Mouse (Mus musculus): ENCODE results near the gene Dok1. TPM values are rescaled to one million over a fixed set of nuclear protein-coding genes. Genes with fewer than 3 reads are reported as not detected.

Gene Dok1
- 11.3 and 14.4 TPM in 2 replicates for polyA plus RNA-seq (2012; rRNA removed)

DNA sequence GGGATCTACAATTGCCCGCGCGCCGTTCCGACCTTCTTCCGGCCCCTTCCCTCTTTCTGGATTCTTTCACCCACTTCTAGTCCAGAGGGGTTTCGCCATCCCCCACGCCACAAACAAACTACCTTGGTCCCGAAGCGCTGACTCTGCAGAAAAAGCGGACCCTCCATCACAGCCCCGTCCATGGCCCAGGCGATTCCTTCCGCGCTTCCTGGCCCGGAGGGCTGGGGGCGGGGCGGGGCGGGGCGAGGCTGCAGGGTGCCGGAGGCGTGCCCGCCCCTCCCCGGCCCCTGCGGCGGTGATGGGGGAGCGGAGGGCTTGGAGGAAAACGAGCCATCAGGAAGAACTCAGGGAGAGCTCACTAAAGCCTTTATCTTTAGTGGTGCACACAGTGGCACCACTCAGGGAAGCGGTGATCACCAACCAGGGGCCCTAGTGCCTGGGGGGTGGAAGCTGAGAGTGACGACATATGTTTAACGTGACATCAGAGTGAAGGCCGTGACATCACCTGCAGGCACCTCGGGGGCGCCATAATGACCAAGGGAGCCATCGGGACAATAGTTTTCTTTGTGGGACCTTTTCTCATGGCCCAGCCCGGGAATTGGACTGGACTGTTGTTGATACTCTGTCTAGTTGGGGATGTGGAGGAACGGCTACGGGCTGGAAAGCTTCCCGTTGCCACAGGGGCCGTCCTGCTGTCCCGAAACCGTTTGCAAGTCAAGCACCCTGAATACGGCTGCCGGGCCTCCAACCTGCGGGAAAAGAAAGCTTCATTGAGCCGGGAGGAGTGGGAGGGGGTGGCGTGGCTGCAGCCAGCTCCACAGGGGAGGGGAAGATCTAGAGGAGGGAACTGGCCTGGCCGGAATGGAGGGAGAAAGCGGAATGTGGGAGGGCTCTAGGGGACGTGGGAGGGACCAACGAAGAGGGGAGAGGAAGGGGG is at the start of gene Dok1, which contains the start of gene Loxl3:
Gene Dok1 (minus strand): TSS at position 223 of the 937 bp plus-strand sequence.
Gene Loxl3 (plus strand): TSS at position 925 of the 937 bp plus-strand sequence.

DNA sequence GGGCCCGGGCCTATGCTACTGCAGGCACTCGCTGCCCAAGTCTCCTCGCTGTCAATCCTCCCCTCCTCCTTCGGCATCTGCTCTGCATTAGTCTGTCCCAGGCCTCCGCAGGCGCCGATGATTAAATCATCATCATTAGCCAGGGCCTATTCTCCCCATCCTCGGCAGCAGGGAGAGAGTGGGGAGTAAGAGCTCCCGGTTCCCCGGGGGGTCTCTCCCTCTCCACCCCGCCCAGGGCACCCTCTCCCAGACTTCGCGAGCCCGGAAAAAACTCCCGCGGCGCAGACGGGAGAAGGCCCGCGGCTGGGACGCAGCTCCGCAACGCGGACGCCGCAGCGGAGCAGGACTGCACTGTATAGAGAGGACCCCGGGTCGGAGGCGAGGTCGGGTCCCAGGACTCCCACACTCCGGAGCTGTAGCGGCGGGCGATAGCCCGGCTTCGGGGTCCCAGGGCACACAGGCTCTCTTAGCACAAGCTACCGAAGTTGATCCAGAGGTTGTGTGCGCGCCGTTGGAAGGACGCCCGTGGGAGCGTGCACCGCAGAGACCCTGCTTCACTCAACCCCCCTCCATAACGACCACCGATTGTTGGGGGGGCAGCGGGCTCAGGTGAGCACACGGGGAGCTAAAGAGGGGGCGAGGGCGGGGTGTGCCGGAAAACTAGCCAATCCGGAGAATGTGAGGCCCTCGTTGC is 44.5 kb upstream of the Dok1 start, which contains the start of gene Pcgf1:
Gene Pcgf1 (plus strand): TSS at position 240 of the 694 bp plus-strand sequence.

GRCm38 (mm10) chr6:83070247-83070310 is 36.8 kb upstream of the Dok1 start, which contains the start of gene Tlx2:
TSS of gene Tlx2 (minus strand) at chr6:83070293.

DNA sequence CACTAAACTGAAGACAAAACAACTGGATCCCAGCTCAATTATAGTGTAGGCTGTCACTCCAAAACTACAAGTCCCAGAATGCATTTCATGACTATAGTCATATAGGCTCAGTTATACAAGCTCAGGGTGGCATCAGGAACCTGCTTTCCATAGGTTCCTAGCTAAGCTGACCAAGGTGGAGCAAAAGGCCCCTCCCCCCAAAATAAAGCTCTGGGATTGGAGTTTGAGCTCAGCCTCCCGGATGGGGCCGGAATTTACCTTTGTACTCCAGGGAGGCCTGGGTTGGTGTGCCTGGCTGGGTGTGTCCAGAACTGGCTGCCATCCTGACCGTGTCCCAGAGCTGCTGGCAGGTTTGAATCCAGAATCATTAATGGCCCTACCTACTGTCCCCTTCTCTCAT is 24.5 kb upstream of the Dok1 start, which contains the start of gene Dqx1:
Gene Dqx1 (plus strand): TSS at position 55 of the 400 bp plus-strand sequence.

GRCm38 (mm10) chr6:83054871-83055431 is 21.7 kb upstream of the Dok1 start, which contains the start of gene Htra2:
TSS of gene Htra2 (minus strand) at chr6:83055273.

DNA sequence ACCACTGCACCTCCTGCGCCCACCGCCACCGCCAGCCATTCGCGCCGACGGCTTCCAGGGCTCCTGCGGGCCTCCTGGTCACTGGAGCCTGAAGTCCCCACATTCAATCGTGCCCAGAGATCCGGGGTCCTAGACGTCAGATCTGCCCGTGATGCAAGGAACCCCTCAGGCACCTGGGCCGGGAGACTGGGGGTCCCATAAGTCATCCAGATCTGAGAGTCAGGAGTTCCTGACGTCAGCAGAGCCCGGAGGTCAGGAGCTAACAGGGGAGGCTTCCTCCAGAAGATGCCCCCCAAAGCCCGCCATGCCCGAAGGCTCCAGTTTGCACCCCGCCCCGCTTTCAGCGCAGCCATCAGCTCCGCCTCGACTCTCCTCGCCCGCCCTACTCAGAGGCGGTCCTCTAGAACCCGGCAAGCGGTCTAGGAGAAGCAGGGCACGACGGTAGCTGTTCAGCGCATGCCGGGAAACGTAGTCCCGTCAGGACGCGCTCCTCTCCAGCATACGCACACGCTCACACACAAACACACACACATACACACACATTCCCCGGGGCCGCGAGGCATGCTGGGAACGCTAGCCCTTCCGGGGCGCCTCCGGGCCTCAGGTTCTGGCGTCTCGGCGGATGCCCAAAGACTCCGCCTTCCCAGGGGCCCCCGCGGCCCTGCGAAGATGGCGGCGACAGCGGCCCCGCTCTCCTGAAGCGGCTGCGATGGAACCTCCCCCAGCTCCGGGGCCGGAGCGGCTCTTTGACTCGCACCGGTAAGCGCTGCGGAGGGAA is 21.0 kb upstream of the Dok1 start, which contains the start of gene Aup1:
Gene Aup1 (plus strand): TSS at position 448 of the 778 bp plus-strand sequence.

Other genes with a start within 250 kb of the Dok1 start
- 1.3 and 1.5 TPM in 2 replicates for gene Sema4f, start 93.7 kb downstream of the Dok1 start, polyA plus RNA-seq (2012; rRNA removed)
- 0.15 and 0.23 TPM in 2 replicates for gene M1ap, start 86.6 kb downstream of the Dok1 start, polyA plus RNA-seq (2012; rRNA removed)
- gene Loxl3, start 702 bp upstream of the Dok1 start, polyA plus RNA-seq (2012; rRNA removed): 13.3 and 14.9 TPM in 2 replicates
- gene Aup1, start 21.1 kb upstream of the Dok1 start, polyA plus RNA-seq (2012; rRNA removed): 668 and 727 TPM in 2 replicates
- 58.2 and 63.9 TPM in 2 replicates for gene Htra2, start 21.8 kb upstream of the Dok1 start, polyA plus RNA-seq (2012; rRNA removed)
- 2.0 and 2.6 TPM in 2 replicates for gene Dqx1, start 24.4 kb upstream of the Dok1 start, polyA plus RNA-seq (2012; rRNA removed)
- not detected in 2 replicates for gene Tlx2, start 36.8 kb upstream of the Dok1 start, polyA plus RNA-seq (2012; rRNA removed)
- 26.2 and 38.5 TPM in 2 replicates for gene Pcgf1, start 44.4 kb upstream of the Dok1 start, polyA plus RNA-seq (2012; rRNA removed)
- 18.9 and 19.3 TPM in 2 replicates for gene Lbx2, start 52.9 kb upstream of the Dok1 start, polyA plus RNA-seq (2012; rRNA removed)
- 21.7 and 28.8 TPM in 2 replicates for gene Ccdc142, start 68.1 kb upstream of the Dok1 start, polyA plus RNA-seq (2012; rRNA removed)
- 7.0 and 8.5 TPM in 2 replicates for gene Gm42688, start 68.1 kb upstream of the Dok1 start, polyA plus RNA-seq (2012; rRNA removed)
- 98.5 and 124 TPM in 2 replicates for gene Mrpl53, start 75.6 kb upstream of the Dok1 start, polyA plus RNA-seq (2012; rRNA removed)
- 124 and 132 TPM in 2 replicates for gene Mogs, start 82.0 kb upstream of the Dok1 start, polyA plus RNA-seq (2012; rRNA removed)
- 174 and 210 TPM in 2 replicates for gene Wbp1, start 88.1 kb upstream of the Dok1 start, polyA plus RNA-seq (2012; rRNA removed)
- gene Ino80b, start 92.0 kb upstream of the Dok1 start, polyA plus RNA-seq (2012; rRNA removed): 79.8 and 116 TPM in 2 replicates
- gene Rtkn, start 102.0 kb upstream of the Dok1 start, polyA plus RNA-seq (2012; rRNA removed): 65.5 and 80.1 TPM in 2 replicates
- 7.4 and 8.4 TPM in 2 replicates for gene Wdr54, start 122.9 kb upstream of the Dok1 start, polyA plus RNA-seq (2012; rRNA removed)
- gene 1700003E16Rik, start 122.9 kb upstream of the Dok1 start, polyA plus RNA-seq (2012; rRNA removed): 4.1 and 4.4 TPM in 2 replicates
- gene Dctn1, start 132.4 kb upstream of the Dok1 start, polyA plus RNA-seq (2012; rRNA removed): 186 and 187 TPM in 2 replicates
- gene Slc4a5, start 186.4 kb upstream of the Dok1 start, polyA plus RNA-seq (2012; rRNA removed): 1.5 and 2.3 TPM in 2 replicates